Comparison of ENCODE assay signal across 15 mouse cellular contexts in genomic region chr5:97289401-97290165, GRCm38 (mm10).
DNase-seq lines count a peak whose midpoint lies in the region; ATAC-seq lines count a peak whose summit lies in the region.
"Had no signal": no experiment of that assay in that cellular context is flagged by ENCODE, and none has a peak within 500 bp of the region (broad histone marks: within the 10 kb centered on the region; RNA-seq: fewer than 3 reads in every experiment).

No protein-coding gene starts in this region.

- WGBS in embryonic facial prominence, embryonic 14.5 days = 46% methylated on average over 8 of the region's 8 CpGs
- WGBS in embryonic facial prominence, embryonic 10.5 days = 73% methylated on average over 8 of the region's 8 CpGs
- 48% methylated on average over 8 of the region's 8 CpGs for WGBS in neural tube, embryonic 13.5 days
- WGBS in neural tube, embryonic 15.5 days = 42% methylated on average over 8 of the region's 8 CpGs
- WGBS in midbrain, embryonic 13.5 days = 55% methylated on average over 8 of the region's 8 CpGs
- 65% methylated on average over 8 of the region's 8 CpGs for WGBS in intestine, embryonic 16.5 days

- ATAC-seq in embryonic facial prominence, embryonic 14.5 days (ENCODE audit: low read depth) = no peak
- ATAC-seq in neural tube, embryonic 13.5 days (ENCODE audit: low read depth) = peak; percentile 36; the same call in 1 of the 2 replicates
- no peak for ATAC-seq in neural tube, embryonic 15.5 days (ENCODE audit: low FRiP score)
- 0 out of 2 replicates have a peak, but pooled peaks have one; percentile 11 for ATAC-seq in midbrain, embryonic 13.5 days
- no peak for ATAC-seq in intestine, embryonic 16.5 days
- ATAC-seq: lung, postnatal 0 days had no signal

- peak; percentile 42 for DNase-seq in embryonic facial prominence, embryonic 14.5 days (ENCODE audit: low spot score)
- DNase-seq in embryonic facial prominence, embryonic 10.5 days (ENCODE audit: low spot score) = no peak
- peak; percentile 71 for DNase-seq in telencephalon, adult 2 months (ENCODE audit: low read depth, low spot score)
- DNase-seq in embryo, embryonic 9.5 days (ENCODE audit: extremely low spot score) = no peak
- DNase-seq: adrenal gland, postnatal 14 days; cerebellum, adult 11 months had no signal

- no peaks in the 10 kb centered on the region for H3K36me3 ChIP-seq in embryonic facial prominence, embryonic 14.5 days (ENCODE audit: control insufficient read depth, insufficient read depth, low read length)
- H3K36me3 ChIP-seq in embryonic facial prominence, embryonic 10.5 days (replicated peaks) = no peaks in the 10 kb centered on the region
- H3K36me3 ChIP-seq in neural tube, embryonic 13.5 days = no peaks in the 10 kb centered on the region
- no peaks in the 10 kb centered on the region for H3K36me3 ChIP-seq in neural tube, embryonic 15.5 days
- no peaks in the 10 kb centered on the region for H3K36me3 ChIP-seq in midbrain, embryonic 13.5 days
- no peaks in the 10 kb centered on the region for H3K36me3 ChIP-seq in intestine, embryonic 16.5 days (ENCODE audit: control insufficient read depth, insufficient read depth, low read length)
- H3K36me3 ChIP-seq: heart, embryonic 13.5 days had no signal

- H3K9me3 ChIP-seq in embryonic facial prominence, embryonic 14.5 days (ENCODE audit: control insufficient read depth, low read length) = no peaks in the 10 kb centered on the region
- H3K9me3 ChIP-seq in embryonic facial prominence, embryonic 10.5 days = no peaks in the 10 kb centered on the region
- H3K9me3 ChIP-seq in neural tube, embryonic 13.5 days = no peaks in the 10 kb centered on the region
- no peaks in the 10 kb centered on the region for H3K9me3 ChIP-seq in neural tube, embryonic 15.5 days (replicated peaks)
- H3K9me3 ChIP-seq in midbrain, embryonic 13.5 days = no peaks in the 10 kb centered on the region
- no peaks in the 10 kb centered on the region for H3K9me3 ChIP-seq in intestine, embryonic 16.5 days (ENCODE audit: control insufficient read depth, low read length)
- H3K9me3 ChIP-seq: heart, embryonic 13.5 days had no signal

- no peak overlapping the region for H3K4me2 ChIP-seq in embryonic facial prominence, embryonic 14.5 days (ENCODE audit: low read depth, low read length)
- no peak overlapping the region for H3K4me2 ChIP-seq in neural tube, embryonic 13.5 days
- no peak overlapping the region for H3K4me2 ChIP-seq in neural tube, embryonic 15.5 days
- H3K4me2 ChIP-seq in midbrain, embryonic 13.5 days (replicated peaks) = no peak overlapping the region
- no peak overlapping the region for H3K4me2 ChIP-seq in intestine, embryonic 16.5 days (ENCODE audit: low read depth, low read length)
- H3K4me2 ChIP-seq: heart, embryonic 13.5 days; liver, embryonic 11.5 days had no signal

- H3K4me3 ChIP-seq in embryonic facial prominence, embryonic 14.5 days (ENCODE audit: low read depth, low read length) = no peak overlapping the region
- no peak overlapping the region for H3K4me3 ChIP-seq in embryonic facial prominence, embryonic 10.5 days
- no peak overlapping the region for H3K4me3 ChIP-seq in neural tube, embryonic 13.5 days
- H3K4me3 ChIP-seq in neural tube, embryonic 15.5 days (replicated peaks) = no peak overlapping the region
- no peak overlapping the region for H3K4me3 ChIP-seq in midbrain, embryonic 13.5 days (replicated peaks)
- no peak overlapping the region for H3K4me3 ChIP-seq in intestine, embryonic 16.5 days (ENCODE audit: low read length)
- H3K4me3 ChIP-seq: erythroblast, embryonic 14.5 days; heart, embryonic 13.5 days had no signal

- no peak overlapping the region for H3K9ac ChIP-seq in embryonic facial prominence, embryonic 14.5 days (ENCODE audit: low read depth, low read length)
- no peak overlapping the region for H3K9ac ChIP-seq in neural tube, embryonic 13.5 days
- no peak overlapping the region for H3K9ac ChIP-seq in neural tube, embryonic 15.5 days (replicated peaks)
- no peak overlapping the region for H3K9ac ChIP-seq in midbrain, embryonic 13.5 days (replicated peaks)
- no peak overlapping the region for H3K9ac ChIP-seq in intestine, embryonic 16.5 days (ENCODE audit: low read depth, low read length)
- H3K9ac ChIP-seq: heart, embryonic 13.5 days had no signal

- no peak overlapping the region for H3K27ac ChIP-seq in embryonic facial prominence, embryonic 14.5 days (replicated peaks; ENCODE audit: low read depth, low read length)
- H3K27ac ChIP-seq in embryonic facial prominence, embryonic 10.5 days (replicated peaks) = no peak overlapping the region
- H3K27ac ChIP-seq in neural tube, embryonic 13.5 days (replicated peaks) = 0 out of 2 replicates have a peak overlapping the region, but pooled peaks have one; percentile 4
- H3K27ac ChIP-seq in neural tube, embryonic 15.5 days (replicated peaks) = no peak overlapping the region
- peak overlapping the region; percentile 36; the same call in 1 of the 2 replicates for H3K27ac ChIP-seq in midbrain, embryonic 13.5 days
- no peak overlapping the region for H3K27ac ChIP-seq in intestine, embryonic 16.5 days (ENCODE audit: low read length)
- H3K27ac ChIP-seq: heart, embryonic 13.5 days; kidney, postnatal 0 days had no signal

- H3K4me1 ChIP-seq in embryonic facial prominence, embryonic 14.5 days (ENCODE audit: control insufficient read depth, insufficient read depth, low read length) = no peaks in the 10 kb centered on the region
- H3K4me1 ChIP-seq in embryonic facial prominence, embryonic 10.5 days = peaks cover 12% of the 10 kb centered on the region
- H3K4me1 ChIP-seq in neural tube, embryonic 13.5 days (replicated peaks) = peaks cover 15% of the 10 kb centered on the region
- 0 out of 2 replicates have a peak, but pooled peaks cover 7% of the 10 kb centered on the region for H3K4me1 ChIP-seq in neural tube, embryonic 15.5 days
- H3K4me1 ChIP-seq in midbrain, embryonic 13.5 days (replicated peaks) = peaks cover 15% of the 10 kb centered on the region
- H3K4me1 ChIP-seq in intestine, embryonic 16.5 days (ENCODE audit: control insufficient read depth, insufficient read depth, low read length) = no peaks in the 10 kb centered on the region
- H3K4me1 ChIP-seq: heart, embryonic 13.5 days had no signal

- no peaks in the 10 kb centered on the region for H3K27me3 ChIP-seq in embryonic facial prominence, embryonic 14.5 days (replicated peaks; ENCODE audit: control insufficient read depth, insufficient read depth, low read length)
- no peaks in the 10 kb centered on the region for H3K27me3 ChIP-seq in embryonic facial prominence, embryonic 10.5 days (replicated peaks; ENCODE audit: low read depth, poor library complexity, severe bottlenecking)
- no peaks in the 10 kb centered on the region; the same call in 1 of the 2 replicates for H3K27me3 ChIP-seq in neural tube, embryonic 13.5 days
- H3K27me3 ChIP-seq in neural tube, embryonic 15.5 days (replicated peaks) = no peaks in the 10 kb centered on the region
- H3K27me3 ChIP-seq in midbrain, embryonic 13.5 days = no peaks in the 10 kb centered on the region
- H3K27me3 ChIP-seq in intestine, embryonic 16.5 days (replicated peaks; ENCODE audit: control insufficient read depth, insufficient read depth, low read length) = no peaks in the 10 kb centered on the region
- H3K27me3 ChIP-seq: heart, embryonic 13.5 days had no signal

Comparison
In these comparisons a context has a peak if more than half of its experiments do, and no peak if none do; other contexts are left out.
1. ATAC-seq: peak in neural tube, embryonic 13.5 days (single experiment) and midbrain, embryonic 13.5 days (single experiment); none in embryonic facial prominence, embryonic 14.5 days (single experiment), neural tube, embryonic 15.5 days (single experiment) and intestine, embryonic 16.5 days (single experiment).
2. DNase-seq: peak in embryonic facial prominence, embryonic 14.5 days (single experiment) and telencephalon, adult 2 months (single experiment); none in embryonic facial prominence, embryonic 10.5 days (single experiment) and embryo, embryonic 9.5 days (single experiment).
3. H3K27ac ChIP-seq: peak in neural tube, embryonic 13.5 days (single experiment) and midbrain, embryonic 13.5 days (single experiment); none in embryonic facial prominence, embryonic 14.5 days (single experiment), embryonic facial prominence, embryonic 10.5 days (single experiment), neural tube, embryonic 15.5 days (single experiment) and intestine, embryonic 16.5 days (single experiment).